Mouse (Mus musculus) lung, adult 2 months (tissue): ENCODE results near the gene Aqp2. TPM values are rescaled to one million over a fixed set of nuclear protein-coding genes. Genes with fewer than 3 reads are reported as not detected.

Source experiments
- DNase-seq: peaks from one replicate; pipeline ENCODE4 v3.0.0; 2022
- H3K4me1 ChIP-seq: fragments of 200-500 bp; 2 replicates; pipeline ENCODE4 v1.6.1; 2011; ENCODE audit warnings: low read length; ENCODE audit not compliant: control insufficient read depth, insufficient read depth
- H3K4me3 ChIP-seq: fragments of 200-500 bp; replicated peaks from 2 replicates; pipeline ENCODE3; 2011; ENCODE audit warnings: low read depth, mild to moderate bottlenecking, control low read depth, low read length; ENCODE audit errors: extremely low read depth
- CTCF ChIP-seq: fragments of 200-500 bp; IDR thresholded peaks from 2 replicates; pipeline ENCODE4 v1.5.1; 2011; ENCODE audit warnings: mild to moderate bottlenecking, low read length, control low read depth; ENCODE audit not compliant: insufficient read depth
- POLR2A ChIP-seq: fragments of 200-500 bp; IDR thresholded peaks from 2 replicates; pipeline ENCODE4 v1.6.1; 2011; ENCODE audit warnings: low read depth, mild to moderate bottlenecking, control low read depth, low read length, borderline replicate concordance; ENCODE audit errors: extremely low read depth
- WGBS: fragments of 180-500 bp; shearing (Covaris S2); methylation state at CpG from one replicate; pipeline ENCODE4 v1.1.7; 2018; 5-methylcytosine and 5-hydroxymethylcytosine counted together
- polyA plus RNA-seq: library from polyadenylated mRNA; depleted of rRNA; stranded (reverse); fragments of >200 nt; gene quantifications from 2 replicates; pipeline ENCODE4 v1.2.3, GENCODE M21; 2012; rRNA removed

Aqp2 gene
- 1.1 and 1.3 TPM in 2 replicates for polyA plus RNA-seq

DNA sequence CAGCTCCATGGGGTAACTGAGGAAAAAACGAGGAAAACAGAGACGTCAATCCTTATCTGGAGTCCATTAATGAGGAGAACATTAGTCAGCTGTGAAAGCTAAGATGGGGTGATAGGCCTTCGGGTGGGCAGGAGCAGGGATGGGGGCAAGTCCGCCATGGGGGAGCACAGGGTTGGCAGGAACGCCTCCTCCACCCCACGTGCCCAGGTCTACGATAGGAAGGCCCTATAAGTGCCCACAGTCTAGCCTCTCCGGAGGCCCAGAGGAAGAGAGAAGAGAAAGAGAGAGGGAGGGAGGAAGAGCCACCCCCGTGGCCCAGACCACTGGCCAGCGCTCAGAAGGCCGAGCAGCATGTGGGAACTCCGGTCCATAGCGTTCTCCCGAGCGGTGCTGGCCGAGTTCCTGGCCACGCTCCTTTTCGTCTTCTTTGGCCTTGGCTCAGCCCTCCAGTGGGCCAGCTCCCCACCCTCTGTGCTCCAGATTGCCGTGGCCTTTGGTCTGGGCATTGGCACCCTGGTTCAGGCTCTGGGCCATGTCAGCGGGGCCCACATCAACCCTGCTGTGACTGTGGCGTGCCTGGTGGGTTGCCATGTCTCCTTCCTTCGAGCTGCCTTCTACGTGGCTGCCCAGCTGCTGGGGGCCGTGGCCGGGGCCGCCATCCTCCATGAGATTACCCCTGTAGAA lies at the start of gene Aqp2:
Aqp2 (plus strand) TSS at position 254 of the 684 bp plus-strand sequence.
- no peak for DNase-seq
- H3K4me3 ChIP-seq, result no peak within 1 kb of the TSS
- TF ChIP-seq POLR2A, result no peak
- TF ChIP-seq CTCF, result no peak
- 72% methylated on average over 26 of the region's 26 CpGs for WGBS
- H3K4me1 ChIP-seq, result peaks cover 4% of the 10 kb centered on the region

GRCm38 (mm10) chr15:99531146-99531545 lies 47.7 kb upstream of the Aqp2 start:
- TF ChIP-seq POLR2A (no peak), CTCF (no peak)
- no peak for DNase-seq
- WGBS, result 29% methylated on average over 6 of the region's 6 CpGs
- Histone ChIP-seq H3K4me1 (peaks cover 2% of the 10 kb centered on the region; the same call in 1 of the 2 replicates), H3K4me3 (no peak overlapping the region)

DNA sequence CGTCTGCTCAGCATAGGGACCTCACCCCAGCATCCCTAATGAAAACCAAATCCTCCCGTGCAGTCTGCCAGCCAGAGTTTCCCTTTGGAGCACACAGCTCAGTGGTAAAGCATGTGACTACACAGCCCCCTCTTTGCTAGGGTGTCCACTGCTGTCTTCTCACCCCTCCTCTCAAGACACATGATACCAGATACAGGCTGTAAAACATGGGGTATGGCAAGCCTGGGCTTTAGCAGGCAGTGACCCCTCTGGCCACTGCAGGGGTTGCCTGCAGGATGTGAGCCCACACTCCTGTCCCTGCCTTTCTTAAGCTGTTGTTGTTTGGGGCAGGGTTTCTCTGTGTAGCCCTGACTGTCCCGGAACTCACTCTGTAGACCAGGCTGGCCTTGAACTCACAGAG lies 46.8 kb upstream of the Aqp2 start:
- no peak overlapping the region for H3K4me3 ChIP-seq
- WGBS, result 77% methylated on average over 3 of the region's 3 CpGs
- TF ChIP-seq POLR2A (no peak), CTCF (no peak)

DNA sequence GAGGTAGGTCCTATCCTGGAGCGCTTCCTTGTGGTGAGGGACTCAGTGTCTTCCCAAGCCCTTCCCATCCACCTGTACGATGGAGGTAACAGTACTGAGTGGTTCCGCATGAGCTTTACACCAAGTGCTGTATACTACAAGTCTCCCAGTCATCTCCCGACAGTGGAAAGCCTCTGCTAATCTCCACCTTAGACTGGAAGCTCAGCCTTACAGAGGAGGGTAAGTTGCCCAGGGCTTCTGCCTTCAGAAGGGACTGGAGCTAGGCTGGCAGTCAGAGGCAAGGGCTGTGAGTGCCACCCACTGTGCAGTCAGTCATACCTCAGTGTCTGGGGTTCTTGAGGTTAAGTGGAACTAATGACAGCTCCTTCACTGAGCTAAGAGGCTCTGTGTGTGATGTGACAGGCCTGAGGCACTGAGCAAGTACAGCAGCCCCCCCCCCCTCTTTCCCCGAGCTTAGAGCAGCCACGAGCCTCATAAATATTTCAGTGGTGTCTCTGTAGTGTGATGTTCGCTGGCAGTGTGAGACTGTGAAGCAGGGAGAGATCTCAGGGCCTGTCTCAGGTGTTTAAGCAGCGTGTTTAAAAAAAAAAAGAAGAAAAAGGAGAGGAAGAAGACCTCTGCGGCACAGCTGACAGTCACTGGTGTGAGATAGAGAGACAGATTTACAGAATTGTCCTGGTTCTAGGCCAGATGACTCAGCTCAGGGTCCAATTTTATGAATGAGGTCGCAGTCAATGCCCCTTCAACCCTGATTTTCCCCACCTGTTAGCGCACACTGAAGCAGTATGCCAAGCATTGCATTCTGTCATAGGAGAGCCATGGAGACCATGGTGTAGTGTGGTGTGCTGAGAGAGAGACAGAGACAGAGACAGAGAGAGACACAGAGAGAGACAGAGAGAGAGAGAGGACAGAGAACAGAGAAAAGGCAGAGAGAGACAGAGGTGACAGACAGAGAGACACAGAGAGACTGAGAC lies 41.7 kb upstream of the Aqp2 start:
- TF ChIP-seq CTCF (no peak), POLR2A (no peak)
- WGBS, result 59% methylated on average over 11 of the region's 11 CpGs
- Histone ChIP-seq H3K4me1 (no peaks in the 10 kb centered on the region), H3K4me3 (no peak overlapping the region)
- DNase-seq, result no peak

More for the DNA sequence above, 46.8 kb upstream of the Aqp2 start:
- peaks cover 2% of the 10 kb centered on the region; the same call in 1 of the 2 replicates for H3K4me1 ChIP-seq
- DNase-seq, result no peak

GRCm38 (mm10) chr15:99539891-99540290 lies 39.0 kb upstream of the Aqp2 start:
- no peak for DNase-seq
- H3K4me1 ChIP-seq, result no peaks in the 10 kb centered on the region
- TF ChIP-seq POLR2A (no peak), CTCF (no peak)
- no peak overlapping the region for H3K4me3 ChIP-seq
- 65% methylated on average over 8 of the region's 8 CpGs for WGBS

DNA sequence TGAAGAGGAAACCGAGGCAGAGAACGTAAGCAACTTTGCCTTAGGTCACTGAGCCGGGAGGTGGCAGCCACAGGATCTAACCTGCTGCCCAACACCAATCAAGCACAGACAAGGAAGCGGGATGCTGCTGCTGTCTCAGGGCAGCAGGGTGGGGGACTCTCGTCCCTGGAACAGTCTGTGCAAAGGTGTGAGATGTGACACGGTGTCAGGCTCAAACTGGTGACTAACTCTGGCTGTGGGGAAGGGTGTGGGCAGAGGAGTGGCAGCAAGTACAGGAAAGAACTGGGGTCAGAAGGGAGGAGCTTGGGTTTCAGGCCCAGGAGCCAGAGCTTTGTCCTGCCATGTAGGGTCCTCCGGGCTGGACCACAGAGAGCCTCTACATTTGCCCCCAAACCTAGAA lies 34.8 kb upstream of the Aqp2 start:
- 44% methylated on average over 7 of the region's 7 CpGs for whole genome bisulfite sequencing
- no peak overlapping the region for H3K4me3 ChIP-seq
- H3K4me1 ChIP-seq, result no peaks in the 10 kb centered on the region
- no peak for DNase-seq
- TF ChIP-seq CTCF (no peak), POLR2A (no peak)

DNA sequence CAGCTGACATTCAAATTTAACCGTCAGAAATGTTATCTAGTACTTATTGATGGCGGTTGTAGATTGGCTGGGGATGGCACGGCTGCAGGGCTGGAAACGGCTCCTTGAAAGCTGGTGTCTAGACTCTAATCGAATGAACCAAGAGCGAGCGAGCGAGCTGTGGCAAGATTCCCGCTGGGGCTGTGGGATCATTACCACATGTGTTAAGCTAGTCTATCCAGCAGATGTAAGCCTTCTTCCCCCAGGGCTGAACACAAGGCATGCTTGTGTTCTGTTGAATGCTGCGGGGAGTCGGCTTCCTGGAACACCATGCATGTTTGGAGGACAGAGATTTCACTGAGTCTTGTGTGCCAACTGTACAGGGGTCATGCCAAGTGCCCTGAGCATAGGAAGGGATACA lies 32.3 kb upstream of the Aqp2 start:
- TF ChIP-seq CTCF (no peak), POLR2A (no peak)
- no peak for DNase-seq
- WGBS, result 56% methylated on average over 11 of the region's 11 CpGs
- Histone ChIP-seq H3K4me3 (no peak overlapping the region), H3K4me1 (no peaks in the 10 kb centered on the region)

GRCm38 (mm10) chr15:99547732-99548131 lies 31.1 kb upstream of the Aqp2 start:
- DNase-seq, result no peak
- Histone ChIP-seq H3K4me3 (no peak overlapping the region), H3K4me1 (no peaks in the 10 kb centered on the region)
- TF ChIP-seq CTCF (no peak), POLR2A (no peak)
- 64% methylated on average over 6 of the region's 6 CpGs for WGBS

- WGBS, result 63% methylated on average over 2 of the region's 2 CpGs
- Histone ChIP-seq H3K4me1 (no peaks in the 10 kb centered on the region), H3K4me3 (no peak overlapping the region)
- DNase-seq, result no peak
- TF ChIP-seq POLR2A (no peak), CTCF (no peak)
These were observed 29.0 kb upstream of the Aqp2 start for GRCm38 (mm10) chr15:99549901-99550300.
